24 mouse cellular contexts compared by ENCODE assay signal in the genomic region with DNA sequence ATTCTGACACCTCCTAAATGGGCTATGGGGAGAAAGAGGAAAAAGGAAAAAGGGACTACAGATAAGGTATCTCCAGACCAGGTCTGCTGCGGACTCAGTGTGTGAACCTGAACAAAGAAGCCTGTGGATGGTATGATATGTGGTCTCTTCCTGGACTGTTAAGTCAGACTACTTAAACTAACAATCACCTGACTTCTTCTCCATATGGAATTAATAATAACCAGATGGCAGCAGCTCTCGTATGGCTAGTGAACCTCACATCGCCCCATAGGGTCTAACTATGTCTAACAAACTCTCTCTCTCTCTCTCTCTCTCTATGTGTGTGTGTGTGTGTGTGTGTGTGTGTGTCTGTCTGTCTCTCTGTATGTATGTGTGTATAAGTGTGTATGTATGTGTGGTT. TPM values are rescaled to one million over a fixed set of nuclear protein-coding genes. Genes with fewer than 3 reads are reported as not detected.
DNase-seq lines count a peak whose midpoint lies in the region; ATAC-seq and TF ChIP-seq lines count a peak whose summit lies in the region.
"Had no signal": no experiment of that assay in that cellular context is flagged by ENCODE, and none has a peak within 500 bp of the region (broad histone marks: within the 10 kb centered on the region; RNA-seq: fewer than 3 reads in every experiment).

No protein-coding gene starts in this region.

- WGBS in embryonic facial prominence, embryonic 10.5 days, result 51% methylated on average over 3 of the region's 3 CpGs
- WGBS in embryonic facial prominence, embryonic 15.5 days, result 46% methylated on average over 3 of the region's 3 CpGs
- WGBS in limb, embryonic 12.5 days, result 32% methylated on average over 3 of the region's 3 CpGs
- 83% methylated on average over 3 of the region's 3 CpGs for WGBS in intestine, embryonic 15.5 days
- 69% methylated on average over 3 of the region's 3 CpGs for WGBS in liver, embryonic 12.5 days (ENCODE audit: insufficient replicate concordance)

- peaks cover 9% of the 10 kb centered on the region; the same call in 1 of the 2 replicates for H3K4me1 ChIP-seq in embryonic facial prominence, embryonic 10.5 days
- H3K4me1 ChIP-seq in embryonic facial prominence, embryonic 15.5 days, result no peaks in the 10 kb centered on the region
- 0 out of 2 replicates have a peak, but pooled peaks cover 3% of the 10 kb centered on the region for H3K4me1 ChIP-seq in limb, embryonic 12.5 days (replicated peaks)
- 0 out of 2 replicates have a peak, but pooled peaks cover 4% of the 10 kb centered on the region for H3K4me1 ChIP-seq in intestine, embryonic 15.5 days (replicated peaks)
- no peaks in the 10 kb centered on the region for H3K4me1 ChIP-seq in liver, embryonic 12.5 days
- H3K4me1 ChIP-seq: forebrain, embryonic 13.5 days; heart, embryonic 12.5 days; hindbrain, embryonic 10.5 days had no signal

- H3K4me2 ChIP-seq in embryonic facial prominence, embryonic 15.5 days (replicated peaks), result no peak overlapping the region
- H3K4me2 ChIP-seq in limb, embryonic 12.5 days, result no peak overlapping the region
- H3K4me2 ChIP-seq in intestine, embryonic 15.5 days (replicated peaks), result no peak overlapping the region
- H3K4me2 ChIP-seq in liver, embryonic 12.5 days, result no peak overlapping the region
- H3K4me2 ChIP-seq: embryonic facial prominence, embryonic 13.5 days; forebrain, embryonic 13.5 days; heart, embryonic 12.5 days; hindbrain, embryonic 14.5 days had no signal

- no peaks in the 10 kb centered on the region for H3K36me3 ChIP-seq in embryonic facial prominence, embryonic 10.5 days (replicated peaks)
- no peaks in the 10 kb centered on the region for H3K36me3 ChIP-seq in embryonic facial prominence, embryonic 15.5 days
- H3K36me3 ChIP-seq in limb, embryonic 12.5 days, result no peaks in the 10 kb centered on the region
- no peaks in the 10 kb centered on the region for H3K36me3 ChIP-seq in intestine, embryonic 15.5 days
- no peaks in the 10 kb centered on the region for H3K36me3 ChIP-seq in liver, embryonic 12.5 days
- H3K36me3 ChIP-seq: embryonic facial prominence, embryonic 13.5 days; heart, embryonic 12.5 days; hindbrain, embryonic 10.5 days had no signal

- H3K27ac ChIP-seq in embryonic facial prominence, embryonic 10.5 days (replicated peaks), result no peak overlapping the region
- no peak overlapping the region for H3K27ac ChIP-seq in embryonic facial prominence, embryonic 15.5 days (replicated peaks)
- no peak overlapping the region for H3K27ac ChIP-seq in limb, embryonic 12.5 days
- no peak overlapping the region for H3K27ac ChIP-seq in left cerebral cortex, adult 2 months
- no peak overlapping the region for H3K27ac ChIP-seq in intestine, embryonic 15.5 days
- H3K27ac ChIP-seq in liver, embryonic 12.5 days, result no peak overlapping the region
- H3K27ac ChIP-seq: embryonic facial prominence, embryonic 13.5 days; forebrain, embryonic 13.5 days; gastrocnemius, adult 2 months; hindbrain, embryonic 10.5 days; hindbrain, embryonic 14.5 days had no signal

- H3K27me3 ChIP-seq in embryonic facial prominence, embryonic 10.5 days (replicated peaks; ENCODE audit: low read depth, poor library complexity, severe bottlenecking), result no peaks in the 10 kb centered on the region
- H3K27me3 ChIP-seq in embryonic facial prominence, embryonic 15.5 days, result no peaks in the 10 kb centered on the region
- H3K27me3 ChIP-seq in limb, embryonic 12.5 days, result no peaks in the 10 kb centered on the region
- H3K27me3 ChIP-seq in intestine, embryonic 15.5 days (replicated peaks), result no peaks in the 10 kb centered on the region
- peaks cover 4% of the 10 kb centered on the region; the same call in 1 of the 2 replicates for H3K27me3 ChIP-seq in liver, embryonic 12.5 days (replicated peaks)
- H3K27me3 ChIP-seq: embryonic facial prominence, embryonic 13.5 days; forebrain, embryonic 13.5 days; heart, embryonic 12.5 days had no signal

- H3K9me3 ChIP-seq in embryonic facial prominence, embryonic 10.5 days, result no peaks in the 10 kb centered on the region
- no peaks in the 10 kb centered on the region for H3K9me3 ChIP-seq in embryonic facial prominence, embryonic 15.5 days (replicated peaks)
- H3K9me3 ChIP-seq in limb, embryonic 12.5 days, result no peaks in the 10 kb centered on the region
- no peaks in the 10 kb centered on the region for H3K9me3 ChIP-seq in intestine, embryonic 15.5 days
- H3K9me3 ChIP-seq in liver, embryonic 12.5 days (replicated peaks), result no peaks in the 10 kb centered on the region
- H3K9me3 ChIP-seq: embryonic facial prominence, embryonic 13.5 days; forebrain, embryonic 13.5 days; heart, embryonic 12.5 days; hindbrain, embryonic 10.5 days had no signal

- H3K9ac ChIP-seq in embryonic facial prominence, embryonic 15.5 days, result no peak overlapping the region
- H3K9ac ChIP-seq in limb, embryonic 12.5 days (replicated peaks), result no peak overlapping the region
- no peak overlapping the region for H3K9ac ChIP-seq in intestine, embryonic 15.5 days
- no peak overlapping the region for H3K9ac ChIP-seq in liver, embryonic 12.5 days
- H3K9ac ChIP-seq: embryonic facial prominence, embryonic 13.5 days; forebrain, embryonic 13.5 days; forebrain, postnatal 0 days; heart, embryonic 12.5 days; hindbrain, embryonic 14.5 days had no signal

- H3K4me3 ChIP-seq in embryonic facial prominence, embryonic 10.5 days, result no peak overlapping the region
- no peak overlapping the region for H3K4me3 ChIP-seq in embryonic facial prominence, embryonic 15.5 days (replicated peaks)
- no peak overlapping the region for H3K4me3 ChIP-seq in limb, embryonic 12.5 days (replicated peaks)
- no peak overlapping the region for H3K4me3 ChIP-seq in left cerebral cortex, adult 2 months
- no peak overlapping the region for H3K4me3 ChIP-seq in intestine, embryonic 15.5 days (replicated peaks)
- no peak overlapping the region for H3K4me3 ChIP-seq in liver, embryonic 12.5 days
- H3K4me3 ChIP-seq: embryonic facial prominence, embryonic 13.5 days; forebrain, embryonic 13.5 days; gastrocnemius, adult 2 months; heart, embryonic 12.5 days; hindbrain, embryonic 10.5 days had no signal

- DNase-seq in embryonic facial prominence, embryonic 10.5 days (ENCODE audit: low spot score), result peak; percentile 10
- DNase-seq in left cerebral cortex, adult 2 months (ENCODE audit: extremely low spot score in 1 of 2, low spot score in 2 of 2), result no peak
- no peak for DNase-seq in ovary, postnatal 10 days (ENCODE audit: low spot score)
- DNase-seq: adrenal gland, adult 2 months; adrenal gland, postnatal 36 days; cerebellum, adult 2 months; cerebellum, postnatal 10 days; forebrain, postnatal 0 days; gastrocnemius, adult 2 months; gastrocnemius, postnatal 25 days had no signal

- 0 out of 2 replicates have a peak, but pooled peaks have one; percentile 15 for ATAC-seq in embryonic facial prominence, embryonic 15.5 days (ENCODE audit: insufficient number of reproducible peaks, low FRiP score, low TSS enrichment, low read depth)
- ATAC-seq in limb, embryonic 12.5 days (ENCODE audit: insufficient number of reproducible peaks, insufficient read depth, low FRiP score, low TSS enrichment, low read depth), result peak; percentile 86
- no peak for ATAC-seq in intestine, embryonic 15.5 days
- no peak for ATAC-seq in liver, embryonic 12.5 days
- ATAC-seq: forebrain, embryonic 13.5 days; forebrain, postnatal 0 days had no signal

- intact Hi-C loops in left cerebral cortex, adult 2 months (cut with DNase I), result no loop called here

- TF ChIP-seq CTCF in left cerebral cortex, adult 2 months (IDR thresholded peaks at IDR 0.05), result no peak

RNA-seq across cellular contexts. Expression of gene Mmp7, which starts 2.1 kb away (rescaled TPM):
- polyA plus RNA-seq in embryonic facial prominence, embryonic 10.5 days (2016; fragmentation: Nextera tagmentation; extraction: Ambion mirVana), result not detected in 2 replicates
- polyA plus RNA-seq in embryonic facial prominence, embryonic 15.5 days (2015; fragmentation: Nextera tagmentation; extraction: Ambion mirVana), result 0.16 TPM in 1 of 2 replicates, not detected in the other
- polyA plus RNA-seq in limb, embryonic 12.5 days (2016; fragmentation: Nextera tagmentation; extraction: Ambion mirVana), result not detected in 2 replicates
- total RNA-seq in left cerebral cortex, adult 2 months (2021), result not detected
- 0.58 and 0.88 TPM in 2 replicates for polyA plus RNA-seq in intestine, embryonic 15.5 days (2015; fragmentation: Nextera tagmentation; extraction: Ambion mirVana)
- polyA plus RNA-seq in liver, embryonic 12.5 days (2016; fragmentation: Nextera tagmentation; extraction: Ambion mirVana), result not detected in 2 replicates
- total RNA-seq: adrenal gland, adult 2 months; adrenal gland, postnatal 36 days; ES-E14; forebrain, postnatal 0 days; gastrocnemius, adult 2 months; gastrocnemius, postnatal 25 days; granulocyte monocyte progenitor cell, adult 5-6 weeks; heart, adult 8-10 months; heart, postnatal 25 days had no signal
- polyA plus RNA-seq: adrenal gland, adult 2 months; cerebellum, adult 2 months; embryonic facial prominence, embryonic 13.5 days; forebrain, embryonic 13.5 days; forebrain, postnatal 0 days; heart, embryonic 12.5 days; heart, embryonic 16.5 days; hindbrain, embryonic 10.5 days; hindbrain, embryonic 14.5 days had no signal

Comparison
In these comparisons a context has a peak if more than half of its experiments do, and no peak if none do; other contexts are left out.
1. ATAC-seq: peak in embryonic facial prominence, embryonic 15.5 days (single experiment) and limb, embryonic 12.5 days (single experiment); none in intestine, embryonic 15.5 days (single experiment) and liver, embryonic 12.5 days (single experiment).